Mouse (Mus musculus) naive thymus-derived CD4-positive, alpha-beta T cell, adult 2 months (primary cell): ENCODE data around the gene Thap2.

Source experiments
- DNase-seq: peaks from one replicate; pipeline ENCODE4 v3.0.0-alpha.2; 2011; ENCODE audit warnings: low read depth

Thap2 gene

DNA sequence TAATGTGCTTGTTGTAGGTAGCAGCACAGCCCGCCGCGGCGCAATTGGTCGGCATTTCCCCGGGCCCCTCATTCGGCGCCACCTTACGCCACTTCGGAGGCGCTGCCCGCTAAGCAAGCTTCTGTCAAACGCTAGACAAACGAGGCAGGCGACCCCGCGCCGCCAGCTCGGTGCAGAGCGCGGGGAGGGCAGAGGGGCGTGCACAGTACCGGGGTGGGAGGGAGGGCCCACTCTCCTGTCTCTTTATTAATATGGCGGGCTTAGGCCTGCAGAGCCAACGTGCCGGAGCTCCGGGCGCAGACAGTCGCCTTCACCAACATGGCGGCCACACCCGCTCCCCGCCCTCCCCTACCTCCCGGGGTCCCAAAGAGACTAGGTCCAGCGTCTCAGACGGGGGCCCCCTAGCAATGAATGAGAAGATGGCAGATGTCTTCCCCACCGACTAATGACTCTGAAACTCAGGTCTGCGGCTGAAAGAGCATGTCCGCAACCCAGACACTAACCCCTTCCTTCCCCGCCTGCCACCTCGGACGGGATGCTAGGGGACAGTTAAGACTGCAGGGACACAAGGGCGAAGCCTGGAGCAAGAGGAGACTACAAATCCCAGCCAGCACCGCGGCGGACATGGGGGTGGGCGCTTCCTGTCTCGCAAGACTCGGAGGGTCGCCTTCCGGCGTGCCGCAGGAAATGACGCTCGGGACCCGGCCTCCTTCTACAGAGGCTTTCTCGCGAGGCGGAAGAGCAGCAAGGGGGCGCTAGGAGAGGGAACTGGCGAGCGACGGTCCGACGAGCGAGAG is at the start of gene Thap2, which contains the start of gene Zfc3h1:
Thap2 (minus strand) TSS at position 223 of the 797 bp plus-strand sequence.
Zfc3h1 (plus strand) TSS at position 739 of the 797 bp plus-strand sequence.
- peak; percentile 97 for DNase-seq

- DNase-seq: no peak
These were observed 41.1 kb upstream of the Thap2 start for GRCm38 (mm10) chr10:115425351-115425750.

DNA sequence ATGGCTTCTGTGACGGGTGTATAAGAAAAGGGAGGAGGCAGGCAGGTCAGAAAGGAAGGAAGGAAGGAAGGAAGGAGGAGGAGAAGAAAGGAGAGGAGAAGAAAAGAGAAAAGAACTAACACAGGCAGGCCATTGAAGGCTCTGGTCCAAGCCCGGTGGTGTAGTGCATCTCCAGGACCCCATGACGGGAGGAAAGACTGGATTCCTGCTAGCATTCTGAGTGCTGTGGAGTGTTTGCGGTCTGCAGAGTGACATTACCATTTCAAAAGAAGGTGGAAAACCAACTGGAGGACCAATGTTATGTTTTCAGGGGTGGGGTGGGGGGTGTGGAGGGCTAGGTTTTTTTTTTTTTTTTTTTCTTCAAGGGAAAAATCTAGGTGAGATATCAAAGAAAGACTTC is 37.7 kb upstream of the Thap2 start:
- no peak for DNase-seq

DNA sequence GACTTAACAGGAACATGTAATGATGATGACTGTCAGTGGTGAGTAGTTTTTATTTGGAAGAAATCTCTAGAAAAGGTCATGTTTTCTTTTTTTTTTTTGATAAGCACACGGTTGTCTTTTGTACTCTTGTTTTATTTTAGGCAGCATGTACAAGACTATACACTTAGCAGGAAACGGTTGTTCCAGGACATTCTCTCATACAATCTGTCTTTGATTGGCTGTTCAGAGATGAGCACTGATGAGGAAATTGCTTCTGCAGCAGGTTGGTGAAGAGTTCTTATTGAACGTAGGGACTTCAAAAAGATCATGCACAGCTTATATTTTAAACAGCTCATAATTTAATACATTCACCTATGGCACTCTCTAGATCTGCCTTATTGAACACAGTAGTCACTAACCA is 29.8 kb upstream of the Thap2 start:
- DNase-seq: no peak

DNA sequence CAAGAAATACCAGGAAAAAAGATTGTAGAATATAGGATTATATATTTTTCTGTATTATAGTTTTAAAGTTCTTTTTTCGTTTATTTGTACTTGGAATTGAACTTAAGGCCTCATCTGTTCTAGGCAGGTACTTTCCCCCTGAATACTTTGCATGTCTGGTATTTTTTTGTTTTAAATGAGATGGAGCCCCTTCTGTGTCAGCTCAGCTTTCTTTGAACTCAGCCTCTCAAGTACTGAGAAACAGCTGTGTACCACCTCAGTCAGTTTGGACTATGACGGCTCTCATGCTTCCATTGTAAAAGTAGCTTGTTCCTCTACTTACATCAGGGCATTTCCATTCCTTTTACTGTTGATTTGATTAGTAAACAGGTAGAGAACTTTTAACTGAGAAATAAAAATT is 29.3 kb upstream of the Thap2 start:
- DNase-seq: no peak

GRCm38 (mm10) chr10:115406393-115406792 is 22.1 kb upstream of the Thap2 start:
- DNase-seq: peak; percentile 72

DNA sequence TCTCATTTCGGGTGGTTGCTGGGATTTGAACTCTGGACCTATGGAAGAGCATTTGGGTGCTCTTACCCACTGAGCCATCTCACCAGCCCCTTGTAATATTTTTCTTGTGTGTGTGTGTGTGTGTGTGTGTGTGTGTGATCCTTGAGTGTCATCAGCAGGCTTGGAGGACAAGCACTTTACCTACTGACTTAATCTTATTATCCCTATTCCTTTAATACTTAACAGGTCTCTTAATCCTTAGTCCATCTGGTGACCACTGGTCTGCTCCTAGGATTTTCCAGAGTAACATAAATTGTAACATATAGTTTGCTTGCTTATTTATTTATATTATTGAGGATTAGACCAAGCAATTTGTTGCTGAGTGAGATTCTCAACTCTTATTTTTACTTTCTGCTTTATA is 7.7 kb upstream of the Thap2 start:
- no peak for DNase-seq

DNA sequence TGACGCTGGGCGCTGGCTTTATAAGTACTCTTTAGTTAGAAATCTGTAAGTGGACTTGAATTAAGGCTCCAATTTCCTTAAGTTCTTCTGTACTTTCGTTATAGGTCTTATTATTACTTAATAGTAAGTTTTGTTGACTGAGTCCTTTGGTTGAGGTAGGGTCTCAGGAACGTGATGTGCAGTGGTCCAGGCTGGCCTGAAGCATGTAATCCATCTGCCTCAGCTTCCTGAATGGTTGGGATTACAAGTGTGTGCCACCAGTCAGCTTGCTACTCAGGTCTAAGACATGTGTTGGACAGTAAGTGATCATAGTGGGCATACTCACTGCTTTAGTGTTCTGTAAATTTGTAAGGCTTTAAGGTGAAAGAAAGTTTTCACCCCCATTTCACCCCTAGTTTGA is 6.8 kb upstream of the Thap2 start:
- DNase-seq: no peak

- DNase-seq: no peak
These were observed 3.6 kb upstream of the Thap2 start for GRCm38 (mm10) chr10:115387891-115388290.

DNA sequence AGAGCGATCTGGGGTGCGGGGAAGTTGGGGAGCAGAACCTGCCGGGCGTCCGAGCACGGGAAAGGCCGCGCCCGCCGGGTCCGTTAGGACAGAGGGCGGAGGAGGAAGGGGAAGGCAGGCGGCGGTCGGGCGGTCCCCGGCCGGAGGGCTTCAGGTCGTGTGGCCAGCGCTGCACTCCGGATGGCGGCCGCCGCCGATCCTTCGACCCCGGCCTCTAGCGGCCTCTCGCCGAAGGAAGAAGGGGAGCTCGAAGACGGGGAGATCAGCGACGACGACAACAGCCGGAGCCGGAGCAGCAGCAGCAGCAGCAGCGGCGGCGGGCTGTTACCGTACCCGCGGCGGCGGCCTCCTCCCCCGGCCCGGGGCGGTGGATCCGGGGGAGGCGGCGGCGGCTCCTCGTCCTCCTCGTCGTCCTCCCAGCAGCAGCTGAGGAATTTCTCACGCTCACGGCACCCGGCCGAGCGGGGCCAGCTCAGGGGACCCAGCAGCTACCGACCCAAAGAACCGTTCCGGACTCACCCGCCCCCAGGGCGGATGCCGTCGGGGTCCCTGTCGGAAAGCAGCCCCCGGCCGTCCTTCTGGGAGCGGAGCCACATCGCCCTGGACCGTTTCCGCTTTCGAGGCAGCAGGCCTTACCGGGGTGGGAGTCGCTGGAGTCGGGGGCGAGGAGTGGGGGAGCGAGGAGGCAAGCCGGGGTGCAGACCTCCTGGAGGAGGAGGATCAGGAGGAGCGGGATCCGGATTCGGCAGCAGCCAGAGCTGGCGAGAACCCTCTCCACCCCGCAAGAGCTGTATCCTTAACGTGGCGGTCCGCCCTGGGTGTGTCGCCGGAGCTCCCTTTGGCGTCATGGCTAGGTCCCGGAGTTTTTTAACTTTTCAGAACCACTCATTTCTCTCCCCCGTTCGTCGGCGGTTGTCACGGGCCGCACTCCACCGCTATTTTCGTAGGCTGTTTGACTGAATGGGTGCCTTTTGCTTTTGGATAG is 1.1 kb upstream of the Thap2 start:
- DNase-seq: peak; percentile 70

GRCm38 (mm10) chr10:115383644-115384220 is 511 bp downstream of the Thap2 start:
- peak; percentile 44 for DNase-seq

GRCm38 (mm10) chr10:115382846-115383643 is 1.2 kb downstream of the Thap2 start:
- no peak for DNase-seq

DNA sequence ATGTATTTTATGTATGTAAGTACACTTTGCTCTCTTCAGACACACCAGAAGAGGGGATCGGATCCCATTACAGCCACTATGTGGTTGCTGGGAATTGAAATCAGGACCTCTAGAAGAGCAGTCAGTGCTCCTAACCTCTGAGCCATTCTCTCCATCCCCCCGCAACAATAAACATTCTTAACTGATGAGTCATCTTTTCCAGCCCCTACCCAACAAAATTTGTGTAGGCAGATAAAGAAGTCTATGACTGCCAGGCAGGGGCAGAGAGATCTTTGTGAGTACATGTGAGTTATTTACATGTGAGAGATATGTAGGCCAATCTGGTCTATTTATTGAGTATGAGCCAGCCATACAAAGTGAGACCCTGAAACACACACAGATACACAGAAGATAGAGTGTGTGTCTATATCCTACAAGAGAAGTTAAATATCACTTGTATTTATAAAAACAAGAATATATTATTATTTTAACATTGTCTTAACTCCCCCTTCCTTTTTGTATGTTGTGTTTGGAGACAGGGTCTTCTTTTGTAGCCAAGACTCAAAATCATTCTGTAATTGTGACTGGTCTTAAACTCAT is 2.6 kb downstream of the Thap2 start:
- peak; percentile 20 for DNase-seq

DNA sequence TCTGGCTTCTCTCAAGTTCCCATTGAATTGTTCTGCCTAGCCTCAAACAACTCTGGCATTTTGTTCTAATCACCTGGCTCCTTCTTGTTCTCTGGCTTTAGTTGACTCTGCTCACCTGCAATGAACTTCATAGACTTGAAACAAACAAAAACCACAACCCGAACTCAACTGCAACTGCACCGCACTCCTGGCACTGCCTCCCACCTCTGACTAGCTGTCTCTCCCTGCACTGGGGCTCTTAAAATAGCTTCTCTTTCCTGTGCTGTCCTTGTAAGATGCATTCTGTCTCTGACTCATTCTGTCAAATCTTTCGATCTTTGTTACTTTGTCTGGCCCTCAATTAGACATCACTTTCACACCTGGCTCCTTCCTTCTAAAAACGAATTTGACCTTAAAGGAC is 21.1 kb downstream of the Thap2 start:
- DNase-seq: peak; percentile 66

DNA sequence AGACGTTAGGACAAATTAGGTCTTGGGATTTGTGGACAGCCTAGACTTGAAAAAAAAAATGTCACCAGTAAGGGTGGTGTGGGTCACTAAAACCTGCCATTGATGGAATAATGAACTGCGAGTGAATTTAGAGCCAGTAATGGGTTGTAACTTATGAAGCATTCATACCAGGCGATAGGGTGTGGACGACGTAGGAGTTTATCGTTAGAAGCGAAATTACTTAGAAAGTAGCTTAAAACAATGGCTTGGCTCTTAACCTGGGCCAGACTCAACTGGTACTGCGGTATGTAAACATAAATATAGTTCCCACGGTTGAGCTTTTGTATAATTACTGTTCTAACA is 21.6 kb downstream of the Thap2 start:
- no peak for DNase-seq

DNA sequence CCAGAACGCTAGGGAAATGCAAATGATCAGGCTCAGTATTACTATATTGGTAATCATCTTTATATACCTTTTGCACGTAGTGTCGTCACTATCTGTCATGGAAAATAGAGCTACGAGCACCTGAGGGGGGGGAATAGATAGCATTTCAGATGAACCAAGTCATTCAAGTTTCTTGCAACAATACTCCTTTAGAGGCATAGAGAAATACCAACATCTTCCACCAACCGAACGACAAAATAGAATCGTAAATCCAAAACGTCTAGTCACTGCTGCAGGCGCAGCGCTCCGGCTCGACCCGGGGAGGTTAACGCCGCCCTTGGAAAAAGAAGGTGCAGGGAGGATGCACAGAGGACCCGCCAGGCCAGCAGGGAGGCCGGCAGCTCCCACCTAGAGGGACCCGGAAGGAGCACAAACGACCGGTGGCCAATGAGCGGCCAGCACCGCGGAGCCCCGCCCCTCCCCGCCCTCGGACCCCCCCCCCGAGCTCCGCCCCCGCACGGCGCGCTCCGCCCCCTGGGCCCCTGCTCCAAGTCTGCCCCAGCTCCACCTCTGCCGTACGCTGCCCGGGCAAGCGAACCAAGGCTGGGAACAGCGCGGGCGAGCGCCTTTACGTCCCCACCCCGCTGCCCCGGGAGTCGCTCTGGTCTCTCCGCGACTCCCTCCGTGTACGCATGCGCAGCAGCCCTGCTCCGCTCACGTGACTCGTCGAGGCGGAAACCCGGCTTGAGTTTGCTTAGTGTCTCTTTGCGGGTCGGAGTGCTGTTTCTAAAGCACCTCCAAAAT is 22.2 kb downstream of the Thap2 start, which contains the start of gene Tmem19:
Tmem19 (minus strand) TSS at position 662 of the 783 bp plus-strand sequence.
- peak; percentile 97 for DNase-seq

GRCm38 (mm10) chr10:115359066-115359465 is 25.2 kb downstream of the Thap2 start:
- DNase-seq: no peak

DNA sequence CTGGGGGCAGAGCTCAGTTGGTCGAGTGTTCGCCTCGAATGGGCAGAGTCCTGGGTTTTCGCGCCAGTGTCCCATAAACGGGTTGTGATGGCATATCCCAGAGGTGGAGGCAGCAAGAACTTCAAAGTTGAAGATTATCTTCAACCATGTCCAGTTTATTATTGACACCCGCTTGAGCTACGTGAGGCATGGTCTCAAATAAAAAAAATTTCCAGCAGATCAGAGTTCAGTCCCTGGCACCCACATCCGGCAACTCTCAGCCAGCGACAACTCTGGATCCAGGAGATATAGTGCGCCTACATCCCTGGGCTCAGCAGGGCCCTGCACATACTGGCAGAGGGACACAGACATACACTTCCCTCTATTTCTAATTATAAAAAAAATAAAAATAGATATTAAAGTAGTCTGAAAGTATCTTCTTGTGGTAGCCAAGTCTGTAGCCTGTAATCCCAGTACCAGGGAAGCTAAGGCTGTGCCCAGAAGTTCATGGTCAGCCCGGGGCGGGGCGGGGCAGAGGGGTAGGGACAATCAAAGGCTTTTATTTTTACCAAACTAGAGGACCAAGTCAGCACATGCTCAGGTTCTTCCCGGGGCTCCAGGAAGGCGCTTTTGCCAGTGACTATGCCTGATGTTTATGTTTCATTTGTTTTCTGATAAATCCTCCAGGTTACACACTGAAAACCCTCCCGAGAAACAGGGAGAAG is 25.9 kb downstream of the Thap2 start:
- DNase-seq: no peak

DNA sequence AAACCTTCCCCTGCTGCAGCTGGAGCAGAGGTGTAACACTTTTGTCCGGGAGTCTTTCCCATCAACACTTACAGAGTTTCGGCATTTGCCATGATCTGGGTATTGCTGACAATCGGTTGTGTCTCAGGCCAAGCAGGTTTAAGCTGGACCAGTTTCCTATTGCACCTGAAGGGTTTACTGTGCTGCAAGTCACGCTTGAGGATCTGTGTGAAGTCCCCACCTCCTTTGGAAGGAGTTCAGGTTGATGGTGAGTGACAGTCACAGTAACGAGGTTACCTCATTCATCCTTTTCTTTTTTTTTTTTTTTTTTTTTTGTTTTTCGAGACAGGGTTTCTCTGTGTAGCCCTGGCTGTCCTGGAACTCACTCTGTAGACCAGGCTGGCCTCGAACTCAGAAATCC is 28.1 kb downstream of the Thap2 start:
- DNase-seq: no peak

- DNase-seq: no peak
These were observed 29.2 kb downstream of the Thap2 start for GRCm38 (mm10) chr10:115355016-115355415.
